Mouse (Mus musculus) limb, embryonic 14.5 days (tissue): Measurements from ENCODE around the gene Pgc. TPM values are rescaled to one million over a fixed set of nuclear protein-coding genes. Genes with fewer than 3 reads are reported as not detected.
A peak's percentile ranks its signal among the peaks of the same experiment; 100 is the strongest.

Source experiments
- ATAC-seq: fragments of 200-750 bp; cut with Nextera tagmentation; 2 replicates; pipeline ENCODE4 v1.8.0; 2017; ENCODE audit warnings: low read depth, moderate number of reproducible peaks, moderate TSS enrichment; ENCODE audit not compliant: low FRiP score
- DNase-seq: peaks from one replicate; pipeline ENCODE4 v3.0.0-alpha.2; 2015; ENCODE audit warnings: low spot score
- H3K27ac ChIP-seq: fragments of 300-500 bp; sonication (generic); replicated peaks from 2 replicates; pipeline ENCODE4 v1.5.1; 2014; ENCODE audit warnings: low read depth, mild to moderate bottlenecking, low read length, moderate library complexity, mixed read lengths
- H3K27me3 ChIP-seq: fragments of 300-500 bp; sonication (generic); 2 replicates; pipeline ENCODE4 v1.6.1; 2014; ENCODE audit warnings: low read length, mixed read lengths; ENCODE audit not compliant: control insufficient read depth, insufficient read depth
- H3K36me3 ChIP-seq: fragments of 300-500 bp; sonication (generic); 2 replicates; pipeline ENCODE4 v1.6.1; 2014; ENCODE audit warnings: mild to moderate bottlenecking, low read length, moderate library complexity, mixed read lengths; ENCODE audit not compliant: control insufficient read depth, insufficient read depth
- H3K4me1 ChIP-seq: fragments of 300-500 bp; sonication (generic); 2 replicates; pipeline ENCODE4 v1.6.1; 2014; ENCODE audit warnings: antibody characterized with exemption, low read length, mixed read lengths; ENCODE audit not compliant: control insufficient read depth, insufficient read depth
- H3K4me2 ChIP-seq: fragments of 300-500 bp; sonication (generic); replicated peaks from 2 replicates; pipeline ENCODE4 v1.6.1; 2014; ENCODE audit warnings: low read depth, mild to moderate bottlenecking, low read length, moderate library complexity; ENCODE audit not compliant: severe bottlenecking
- H3K4me3 ChIP-seq: fragments of 300-500 bp; sonication (generic); replicated peaks from 2 replicates; pipeline ENCODE4 v1.5.1; 2014; ENCODE audit warnings: low read length
- H3K9ac ChIP-seq: fragments of 300-500 bp; sonication (generic); 2 replicates; pipeline ENCODE4 v1.6.1; 2014; ENCODE audit warnings: mild to moderate bottlenecking, low read depth, low read length, moderate library complexity; ENCODE audit not compliant: severe bottlenecking
- H3K9me3 ChIP-seq: fragments of 300-500 bp; sonication (generic); 2 replicates; pipeline ENCODE4 v1.6.1; 2016; ENCODE audit warnings: low read length; ENCODE audit not compliant: control insufficient read depth
- POLR2A ChIP-seq: fragments of 200-500 bp; IDR thresholded peaks from 2 replicates; pipeline ENCODE4 v1.8.0; 2012; ENCODE audit warnings: inconsistent platforms, mild to moderate bottlenecking, moderate library complexity, borderline replicate concordance; ENCODE audit not compliant: insufficient read depth, insufficient read length; ENCODE audit errors: extremely low read depth
- WGBS: fragments of 180-500 bp; shearing (Covaris S2); extraction: QIAGEN DNeasy Blood & Tissue Kit; methylation state at CpG from one replicate; pipeline ENCODE4 v1.1.7; 2014; 5-methylcytosine and 5-hydroxymethylcytosine counted together
- polyA plus RNA-seq, 2 experiments: library from polyadenylated mRNA; depleted of rRNA in 1 of 2; stranded (reverse) in 1 of 2; unstranded in 1 of 2; fragments of >200 nt; fragmentation: Nextera tagmentation in 1 of 2; extraction: Ambion mirVana in 1 of 2; gene quantifications; 2 replicates each; pipeline versions ENCODE4 v1.2.1 to v1.2.3; 2012 to 2014

Gene Pgc
- polyA plus RNA-seq, 2 experiments: 0.18 to 0.55 TPM

DNA sequence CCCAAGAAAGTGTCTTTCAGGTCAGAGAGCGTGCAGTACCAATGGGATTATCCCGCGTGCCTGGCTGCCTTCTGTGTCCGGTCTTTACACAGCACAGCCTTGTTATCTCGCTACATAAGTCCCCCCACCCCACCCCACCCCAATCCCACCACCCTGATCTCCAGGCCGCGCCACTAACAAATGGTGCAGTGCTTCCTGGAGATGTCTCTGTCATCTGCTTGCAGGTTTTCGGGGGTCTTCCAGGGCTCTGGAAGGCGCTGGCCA lies 38.4 kb upstream of the Pgc start, which contains the start of gene Tomm6:
Gene Tomm6 (minus strand): TSS at position 43 of the 264 bp plus-strand sequence.
- DNase-seq: no peak
- Histone ChIP-seq H3K4me2 (peak within 1 kb of the TSS; percentile 97), H3K36me3 (peaks cover 29% of the 10 kb centered on the region), H3K4me1 (peaks cover 11% of the 10 kb centered on the region), H3K27me3 (no peaks in the 10 kb centered on the region), H3K9me3 (no peaks in the 10 kb centered on the region), H3K4me3 (peak within 1 kb of the TSS; percentile 78), H3K9ac (peak within 1 kb of the TSS; percentile 75), H3K27ac (peak within 1 kb of the TSS; percentile 67)
- 0% methylated on average over 9 of the region's 9 CpGs for WGBS
- no peak for TF ChIP-seq POLR2A
- peak; percentile 48; the same call in 1 of the 2 replicates for ATAC-seq

DNA sequence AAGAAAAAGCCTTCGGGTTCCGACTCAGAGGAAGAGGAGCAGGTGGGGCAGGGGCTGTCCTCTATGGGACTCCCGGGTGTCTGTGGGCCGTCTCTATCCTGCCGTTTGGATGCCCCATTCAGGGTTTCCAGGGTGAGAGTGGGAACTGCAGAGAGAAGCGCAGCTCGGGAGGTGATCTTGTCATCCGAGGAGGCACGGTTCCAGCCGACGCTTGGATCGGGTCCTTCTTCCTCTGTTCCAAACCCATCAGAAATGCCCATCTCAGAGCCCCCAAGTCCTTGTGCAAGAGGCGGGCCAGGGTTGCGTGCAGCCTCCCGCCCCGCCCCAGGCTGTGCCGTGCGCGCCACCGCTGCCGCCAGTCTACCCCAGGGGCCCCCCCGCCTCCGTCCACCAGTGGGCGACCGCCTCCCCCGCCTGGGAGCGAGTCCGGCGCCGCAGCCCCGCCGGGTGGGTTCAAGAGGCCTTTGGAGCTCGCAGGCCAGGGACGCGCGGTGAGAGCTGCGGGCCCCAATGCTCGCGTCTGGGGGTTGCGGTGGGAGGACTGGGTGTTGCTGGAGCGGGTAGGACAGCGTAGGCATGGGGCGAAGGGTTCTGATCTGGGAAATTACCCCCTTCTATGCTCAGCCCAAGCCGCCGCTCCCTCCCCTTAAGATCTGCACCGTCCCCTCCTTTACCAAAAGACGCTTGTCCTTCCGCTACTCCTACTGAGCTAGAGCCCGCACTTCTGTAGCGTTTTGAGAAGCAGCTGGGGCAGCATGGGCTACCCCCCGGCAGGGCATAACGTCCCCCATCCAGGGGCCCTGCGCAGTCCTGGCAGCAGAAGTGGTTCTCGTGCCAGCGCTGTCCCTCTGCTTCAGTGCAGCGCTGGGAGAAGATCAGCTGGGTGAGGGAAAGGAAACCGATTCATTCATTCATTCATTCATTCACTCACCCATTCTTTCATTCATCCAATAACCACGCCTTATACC lies 37.8 kb upstream of the Pgc start, which contains the start of gene Frs3:
Gene Frs3 (plus strand): TSS at position 423 of the 968 bp plus-strand sequence.
- ATAC-seq: peak; percentile 60
- 2% methylated on average over 52 of the region's 58 CpGs for WGBS

DNA sequence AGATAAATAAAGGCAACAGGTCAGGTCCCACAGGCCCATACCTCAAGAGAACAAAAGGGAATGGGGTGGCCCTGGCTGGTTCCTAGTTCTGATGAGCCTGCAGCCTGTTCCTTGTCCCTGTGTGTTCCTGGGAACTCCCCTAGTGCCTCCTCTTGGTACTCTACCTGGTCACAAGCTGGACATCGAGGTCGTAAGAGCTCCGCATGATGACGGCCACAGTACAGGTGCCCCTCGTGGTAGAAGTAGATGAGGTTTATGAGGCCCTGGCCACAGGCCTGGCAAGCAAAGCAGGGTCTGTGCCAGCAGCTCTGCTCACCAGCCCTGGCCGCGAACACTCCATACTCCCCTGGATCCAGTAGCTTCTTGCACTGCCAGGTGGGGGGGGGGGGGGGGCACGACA lies 36.7 kb upstream of the Pgc start:
- no peak overlapping the region for H3K27ac ChIP-seq
- no peak overlapping the region for H3K4me3 ChIP-seq
- peaks cover 13% of the 10 kb centered on the region for H3K36me3 ChIP-seq
- ATAC-seq (no peak), DNase-seq (no peak)
- no peaks in the 10 kb centered on the region for H3K27me3 ChIP-seq
- H3K9me3 ChIP-seq: no peaks in the 10 kb centered on the region
- H3K4me1 ChIP-seq: peaks cover 11% of the 10 kb centered on the region
- 62% methylated on average over 6 of the region's 8 CpGs for WGBS
- H3K4me2 ChIP-seq: no peak overlapping the region; the same call in 1 of the 2 replicates
- TF ChIP-seq POLR2A: no peak
- H3K9ac ChIP-seq: no peak overlapping the region

More for the DNA sequence above, 37.8 kb upstream of the Pgc start, which contains the start of gene Frs3:
- H3K4me1 ChIP-seq: peaks cover 11% of the 10 kb centered on the region
- peak; percentile 42 for DNase-seq
- H3K4me2 ChIP-seq: peak within 1 kb of the TSS; percentile 97
- peak within 1 kb of the TSS; percentile 67 for H3K27ac ChIP-seq
- H3K4me3 ChIP-seq: peak within 1 kb of the TSS; percentile 78
- no peak for TF ChIP-seq POLR2A
- peaks cover 23% of the 10 kb centered on the region for H3K36me3 ChIP-seq
- peak within 1 kb of the TSS; percentile 75 for H3K9ac ChIP-seq
- H3K9me3 ChIP-seq: no peaks in the 10 kb centered on the region
- no peaks in the 10 kb centered on the region for H3K27me3 ChIP-seq

DNA sequence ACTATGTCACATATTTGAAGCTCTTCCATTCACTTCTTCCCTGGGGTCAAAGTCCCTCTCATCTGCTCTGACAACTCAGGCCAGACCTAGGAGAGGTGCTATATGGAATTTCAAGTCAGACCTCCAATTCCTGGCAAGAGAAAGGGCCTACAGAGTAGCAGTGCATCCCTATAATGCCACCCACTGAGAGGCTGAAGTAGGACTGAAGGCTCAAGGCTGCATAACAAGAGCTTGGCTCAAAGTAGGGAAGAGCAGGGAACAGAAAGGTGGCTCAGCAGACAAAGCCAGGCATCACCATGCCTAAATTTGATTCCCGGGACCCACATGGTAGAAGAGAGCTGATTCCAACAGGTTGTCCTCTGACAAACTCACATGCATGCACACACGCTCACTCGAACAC lies 35.0 kb upstream of the Pgc start:
- 99% methylated on average over 3 of the region's 3 CpGs for WGBS
- Histone ChIP-seq H3K9me3 (no peaks in the 10 kb centered on the region), H3K4me1 (peaks cover 16% of the 10 kb centered on the region), H3K4me3 (no peak overlapping the region), H3K27me3 (no peaks in the 10 kb centered on the region), H3K9ac (no peak overlapping the region), H3K27ac (no peak overlapping the region), H3K36me3 (no peaks in the 10 kb centered on the region), H3K4me2 (no peak overlapping the region)
- no peak for TF ChIP-seq POLR2A
- DNase-seq (no peak), ATAC-seq (no peak)

DNA sequence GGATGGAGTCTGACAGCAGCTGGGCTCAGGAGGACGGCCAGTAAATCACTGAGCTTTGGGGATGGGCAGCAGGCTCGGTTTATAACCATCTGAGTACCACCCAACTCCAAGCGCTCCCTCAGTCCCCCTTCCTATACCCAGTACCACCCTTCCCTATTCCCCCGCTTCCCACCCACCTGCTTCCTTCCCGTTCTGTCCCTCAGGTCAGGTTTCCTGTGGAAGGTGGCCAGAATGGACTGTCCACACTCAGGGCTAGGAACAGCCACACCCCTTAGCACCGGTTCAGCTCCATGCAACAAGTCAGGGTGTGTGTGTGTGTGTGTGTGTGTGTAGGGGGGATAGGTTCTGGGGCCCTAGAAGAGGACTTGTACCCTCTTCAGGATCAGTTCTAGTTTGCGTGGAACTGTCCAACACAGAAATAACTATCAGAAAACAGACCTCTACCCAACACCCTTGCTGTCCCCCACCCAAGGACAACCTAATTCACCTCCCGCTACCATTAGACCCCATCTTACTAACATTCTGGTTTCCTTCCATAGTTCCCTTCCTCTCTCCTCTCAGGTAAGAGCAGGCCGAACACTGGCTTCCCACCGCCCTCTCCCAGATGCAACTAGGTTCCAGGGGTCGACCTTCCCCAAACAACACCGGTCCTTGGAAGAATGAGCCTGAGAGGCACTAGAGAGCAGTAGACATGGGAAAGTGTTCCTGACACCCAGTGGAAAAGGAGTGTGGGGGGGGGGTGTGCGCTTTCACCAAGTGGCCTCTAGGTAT lies 32.8 kb upstream of the Pgc start:
- no peak for TF ChIP-seq POLR2A
- no peaks in the 10 kb centered on the region for H3K9me3 ChIP-seq
- DNase-seq: no peak
- 0 out of 2 replicates have a peak, but pooled peaks cover 9% of the 10 kb centered on the region for H3K4me1 ChIP-seq
- peak overlapping the region; percentile 86 for H3K4me2 ChIP-seq
- no peak overlapping the region for H3K27ac ChIP-seq
- no peak for ATAC-seq
- 29% methylated on average over 13 of the region's 13 CpGs for WGBS
- H3K4me3 ChIP-seq: peak overlapping the region; percentile 75
- peak overlapping the region; percentile 83 for H3K9ac ChIP-seq
- peaks cover 7% of the 10 kb centered on the region; the same call in 1 of the 2 replicates for H3K36me3 ChIP-seq
- no peaks in the 10 kb centered on the region for H3K27me3 ChIP-seq
